Mouse (Mus musculus) intestine, embryonic 16.5 days (tissue): ENCODE data around the gene Map7d1. TPM values are rescaled to one million over a fixed set of nuclear protein-coding genes. Genes with fewer than 3 reads are reported as not detected.
A peak's percentile ranks its signal among the peaks of the same experiment; 100 is the strongest.

ENCODE experiments used
- ATAC-seq: fragments of 200-750 bp; cut with Nextera tagmentation; 2 replicates; pipeline ENCODE4 v1.8.0; 2017; ENCODE audit warnings: moderate TSS enrichment, moderate library complexity
- H3K27ac ChIP-seq: fragments of 300-500 bp; sonication (generic); 2 replicates; pipeline ENCODE4 v1.5.1; 2014; ENCODE audit warnings: mild to moderate bottlenecking, low read length
- H3K27me3 ChIP-seq: fragments of 300-500 bp; sonication (generic); replicated peaks from 2 replicates; pipeline ENCODE4 v1.6.1; 2014; ENCODE audit warnings: low read length, control low read depth, mixed read lengths; ENCODE audit not compliant: control insufficient read depth, insufficient read depth
- H3K36me3 ChIP-seq: fragments of 300-500 bp; sonication (generic); 2 replicates; pipeline ENCODE4 v1.6.1; 2014; ENCODE audit warnings: low read length, control low read depth; ENCODE audit not compliant: control insufficient read depth, insufficient read depth
- H3K4me1 ChIP-seq: fragments of 300-500 bp; sonication (generic); 2 replicates; pipeline ENCODE4 v1.6.1; 2014; ENCODE audit warnings: low read length, control low read depth, mixed read lengths; ENCODE audit not compliant: control insufficient read depth, insufficient read depth
- H3K4me2 ChIP-seq: fragments of 300-500 bp; sonication (generic); 2 replicates; pipeline ENCODE4 v1.6.1; 2014; ENCODE audit warnings: low read depth, low read length, control low read depth
- H3K4me3 ChIP-seq: fragments of 300-500 bp; sonication (generic); 2 replicates; pipeline ENCODE4 v1.5.1; 2014; ENCODE audit warnings: mild to moderate bottlenecking, low read length
- H3K9ac ChIP-seq: fragments of 300-500 bp; sonication (generic); 2 replicates; pipeline ENCODE4 v1.6.1; 2014; ENCODE audit warnings: low read depth, low read length
- H3K9me3 ChIP-seq: fragments of 300-500 bp; sonication (generic); 2 replicates; pipeline ENCODE4 v1.6.1; 2016; ENCODE audit warnings: low read length, control low read depth; ENCODE audit not compliant: control insufficient read depth
- WGBS: fragments of 180-500 bp; shearing (Covaris S2); extraction: QIAGEN DNeasy Blood & Tissue Kit; methylation state at CpG from one replicate; pipeline ENCODE4 v1.1.7; 2014; 5-methylcytosine and 5-hydroxymethylcytosine counted together
- polyA plus RNA-seq: library from polyadenylated mRNA; unstranded; fragments of >200 nt; fragmentation: Nextera tagmentation; extraction: Ambion mirVana; gene quantifications from 2 replicates; pipeline ENCODE4 v1.2.1, GENCODE M21; 2015

Map7d1 gene
- polyA plus RNA-seq, 1 experiment from 2014 or later = 13.1 TPM

- peaks cover 9% of the 10 kb centered on the region; the same call in 1 of the 2 replicates for H3K36me3 ChIP-seq
- no peak overlapping the region for H3K9ac ChIP-seq
- no peaks in the 10 kb centered on the region for H3K9me3 ChIP-seq
- no peak overlapping the region for H3K27ac ChIP-seq
- 73% methylated on average over 13 of the region's 13 CpGs for WGBS
- no peak overlapping the region for H3K4me2 ChIP-seq
- H3K4me3 ChIP-seq = no peak overlapping the region
- ATAC-seq = 0 out of 2 replicates have a peak, but pooled peaks have one; percentile 37
- H3K4me1 ChIP-seq = no peaks in the 10 kb centered on the region
- peaks cover 3% of the 10 kb centered on the region; the same call in 1 of the 2 replicates for H3K27me3 ChIP-seq
These were observed 19.6 kb upstream of the Map7d1 start for GRCm38 (mm10) chr4:126275681-126276131.

DNA sequence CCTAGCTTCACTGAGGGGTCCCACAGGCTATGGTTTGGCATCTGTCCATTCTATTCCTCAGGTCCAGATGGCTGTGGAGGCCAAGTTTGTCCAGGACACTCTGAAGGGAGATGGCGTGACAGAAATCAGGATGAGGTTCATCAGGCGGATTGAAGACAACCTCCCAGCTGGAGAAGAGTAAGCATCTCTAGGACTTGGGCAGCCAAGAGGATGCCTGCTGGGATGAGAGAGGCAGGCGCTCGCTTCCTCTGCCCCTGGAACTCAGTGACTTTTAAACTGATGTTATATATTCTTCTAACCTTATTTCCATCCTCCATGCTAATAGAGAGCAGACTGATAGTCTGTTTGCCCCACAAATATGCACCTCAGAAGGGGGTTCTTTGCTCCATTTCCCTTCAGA, 18.9 kb upstream of the Map7d1 start:
- 87% methylated on average over 4 of the region's 4 CpGs for WGBS
- H3K27ac ChIP-seq = no peak overlapping the region

DNA sequence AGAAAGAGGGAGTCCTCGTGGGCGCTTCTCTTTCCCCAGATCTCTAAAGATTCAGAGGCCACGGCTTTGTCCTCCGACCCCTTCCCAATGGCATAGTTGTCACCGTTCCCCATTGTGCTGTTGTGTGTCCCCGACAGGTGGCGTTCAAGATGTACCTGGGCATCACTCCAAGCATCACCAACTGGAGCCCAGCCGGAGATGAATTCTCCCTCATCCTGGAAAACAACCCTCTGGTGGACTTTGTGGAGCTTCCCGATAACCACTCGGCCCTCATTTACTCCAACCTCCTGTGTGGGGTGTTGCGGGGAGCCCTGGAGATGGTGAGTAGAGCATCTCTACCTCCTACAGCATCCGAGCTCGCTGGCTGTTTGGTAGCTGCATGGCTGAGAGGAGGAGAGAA, 17.6 kb upstream of the Map7d1 start:
- H3K4me2 ChIP-seq = no peak overlapping the region
- H3K27ac ChIP-seq = no peak overlapping the region
- H3K9ac ChIP-seq = no peak overlapping the region
- H3K4me1 ChIP-seq = no peaks in the 10 kb centered on the region
- H3K36me3 ChIP-seq = peaks cover 9% of the 10 kb centered on the region; the same call in 1 of the 2 replicates
- no peak overlapping the region for H3K4me3 ChIP-seq
- no peaks in the 10 kb centered on the region for H3K9me3 ChIP-seq
- H3K27me3 ChIP-seq = no peaks in the 10 kb centered on the region
- 79% methylated on average over 13 of the region's 13 CpGs for WGBS
- ATAC-seq = no peak

More for the DNA sequence above, 18.9 kb upstream of the Map7d1 start:
- no peak overlapping the region for H3K4me2 ChIP-seq
- peaks cover 9% of the 10 kb centered on the region; the same call in 1 of the 2 replicates for H3K36me3 ChIP-seq
- H3K4me1 ChIP-seq = no peaks in the 10 kb centered on the region
- H3K9ac ChIP-seq = no peak overlapping the region
- no peak overlapping the region for H3K4me3 ChIP-seq
- H3K9me3 ChIP-seq = no peaks in the 10 kb centered on the region
- no peaks in the 10 kb centered on the region for H3K27me3 ChIP-seq
- ATAC-seq = no peak

DNA sequence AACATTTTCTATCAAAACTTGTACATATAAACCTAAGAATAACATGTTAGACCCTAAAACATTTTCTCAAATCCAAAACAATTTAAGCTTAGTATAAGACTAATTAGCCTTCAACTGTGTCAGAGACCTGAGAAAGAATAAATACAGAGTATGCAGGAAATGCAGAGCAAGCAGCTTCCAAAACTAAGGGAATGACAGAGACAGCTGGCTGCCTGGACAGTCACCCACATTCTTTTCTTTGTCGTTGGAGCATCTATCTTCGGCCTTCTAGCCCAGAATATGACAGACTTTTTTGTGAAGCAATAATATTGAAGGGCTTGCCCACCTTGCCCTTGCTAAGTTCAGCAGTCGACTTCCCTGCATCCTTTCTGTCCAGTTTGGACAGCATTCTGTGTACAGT, 13.1 kb upstream of the Map7d1 start:
- Histone ChIP-seq H3K27me3 (no peaks in the 10 kb centered on the region), H3K4me3 (no peak overlapping the region), H3K36me3 (peaks cover 9% of the 10 kb centered on the region; the same call in 1 of the 2 replicates), H3K27ac (no peak overlapping the region), H3K4me2 (no peak overlapping the region), H3K9ac (no peak overlapping the region), H3K4me1 (no peaks in the 10 kb centered on the region), H3K9me3 (no peaks in the 10 kb centered on the region)
- no peak for ATAC-seq
- WGBS = 64% methylated on average over 3 of the region's 3 CpGs

GRCm38 (mm10) chr4:126262119-126262807, 6.1 kb upstream of the Map7d1 start, which contains the start of gene Trappc3:
Gene Trappc3 (plus strand): TSS chr4:126262325.
- H3K27ac ChIP-seq = peak within 1 kb of the TSS; percentile 34
- WGBS = under 1% methylated on average over 46 of the region's 46 CpGs
- H3K27me3 ChIP-seq = no peaks in the 10 kb centered on the region
- ATAC-seq = peak; percentile 94
- H3K4me3 ChIP-seq = peak within 1 kb of the TSS; percentile 84
- H3K9ac ChIP-seq = peak within 1 kb of the TSS; percentile 88
- H3K4me1 ChIP-seq = peaks cover 41% of the 10 kb centered on the region
- H3K4me2 ChIP-seq = peak within 1 kb of the TSS; percentile 83
- H3K36me3 ChIP-seq = no peaks in the 10 kb centered on the region
- no peaks in the 10 kb centered on the region for H3K9me3 ChIP-seq

- H3K9ac ChIP-seq = peak overlapping the region; percentile 36; the same call in 1 of the 2 replicates
- H3K4me3 ChIP-seq = no peak overlapping the region
- peak overlapping the region; percentile 23; the same call in 1 of the 2 replicates for H3K27ac ChIP-seq
- ATAC-seq = 0 out of 2 replicates have a peak, but pooled peaks have one; percentile 1
- H3K9me3 ChIP-seq = no peaks in the 10 kb centered on the region
- WGBS = 47% methylated on average over 7 of the region's 7 CpGs
- no peaks in the 10 kb centered on the region for H3K36me3 ChIP-seq
- H3K4me1 ChIP-seq = peaks cover 46% of the 10 kb centered on the region
- H3K4me2 ChIP-seq = peak overlapping the region; percentile 4; the same call in 1 of the 2 replicates
- no peaks in the 10 kb centered on the region for H3K27me3 ChIP-seq
These were observed 5.5 kb upstream of the Map7d1 start for GRCm38 (mm10) chr4:126261675-126262074.

GRCm38 (mm10) chr4:126261266-126261665, 5.1 kb upstream of the Map7d1 start:
- no peak overlapping the region for H3K4me3 ChIP-seq
- H3K36me3 ChIP-seq = no peaks in the 10 kb centered on the region
- no peaks in the 10 kb centered on the region for H3K27me3 ChIP-seq
- peaks cover 46% of the 10 kb centered on the region for H3K4me1 ChIP-seq
- H3K4me2 ChIP-seq = peak overlapping the region; percentile 29
- H3K9me3 ChIP-seq = no peaks in the 10 kb centered on the region
- 77% methylated on average over 6 of the region's 6 CpGs for WGBS
- peak overlapping the region; percentile 43; the same call in 1 of the 2 replicates for H3K9ac ChIP-seq
- ATAC-seq = no peak
- H3K27ac ChIP-seq = peak overlapping the region; percentile 88

- Histone ChIP-seq H3K27me3 (no peaks in the 10 kb centered on the region), H3K4me2 (peak overlapping the region; percentile 29), H3K36me3 (no peaks in the 10 kb centered on the region), H3K4me1 (peaks cover 46% of the 10 kb centered on the region), H3K4me3 (no peak overlapping the region), H3K9me3 (no peaks in the 10 kb centered on the region), H3K27ac (peak overlapping the region; percentile 88), H3K9ac (peak overlapping the region; percentile 43)
- 5% methylated on average over 10 of the region's 10 CpGs for WGBS
- peak; percentile 32 for ATAC-seq
These were observed 4.5 kb upstream of the Map7d1 start for GRCm38 (mm10) chr4:126260520-126261201.

DNA sequence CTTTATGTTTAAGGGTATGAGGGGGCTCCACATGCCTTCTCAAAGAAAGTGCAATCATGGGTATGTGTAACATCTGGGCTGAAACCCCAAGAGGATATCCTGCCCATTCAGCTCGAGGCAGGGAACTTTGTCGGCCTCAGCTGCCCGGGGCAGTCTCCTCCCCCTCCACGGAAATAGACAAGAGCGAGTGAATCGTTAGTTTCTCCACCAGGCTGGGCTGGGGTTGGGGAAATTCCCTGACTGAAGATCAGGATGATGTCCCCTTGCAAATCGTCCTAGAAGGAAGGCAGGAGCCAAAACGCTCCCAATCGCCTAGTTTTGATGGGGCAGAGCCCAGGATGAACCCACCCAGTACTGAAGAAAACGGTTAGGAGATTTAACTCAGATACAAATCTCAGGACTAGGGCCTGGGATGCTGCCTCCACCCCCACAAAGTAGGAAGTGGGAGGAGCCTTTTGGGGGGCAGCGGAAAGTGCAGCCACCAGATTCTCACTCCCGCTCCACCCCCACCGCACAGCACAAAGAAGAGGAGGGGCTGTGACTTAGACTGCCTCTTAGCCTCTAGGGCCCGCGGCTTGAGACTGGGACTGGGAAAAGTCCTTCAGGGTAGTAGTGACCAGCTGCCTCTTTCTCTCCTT, 3.5 kb upstream of the Map7d1 start:
- ATAC-seq = no peak
- no peaks in the 10 kb centered on the region for H3K9me3 ChIP-seq

More for the DNA sequence above, 3.5 kb upstream of the Map7d1 start:
- Histone ChIP-seq H3K4me1 (peaks cover 53% of the 10 kb centered on the region), H3K9ac (peak overlapping the region; percentile 43), H3K27ac (peak overlapping the region; percentile 88), H3K36me3 (no peaks in the 10 kb centered on the region), H3K27me3 (no peaks in the 10 kb centered on the region), H3K4me3 (peak overlapping the region; percentile 14; the same call in 1 of the 2 replicates), H3K4me2 (peak overlapping the region; percentile 29)
- WGBS = 6% methylated on average over 15 of the region's 15 CpGs
